Mouse (Mus musculus) heart, embryonic 12.5 days (tissue): ENCODE measurements around the gene Alkbh8. TPM values are rescaled to one million over a fixed set of nuclear protein-coding genes. Genes with fewer than 3 reads are reported as not detected.
"Not testable (repeated sequence)": the region's sequence is repeated elsewhere in the genome, so short reads cannot be mapped to it uniquely, and the experiment has no call there.

ENCODE experiments used
- ATAC-seq: fragments of 200-750 bp; cut with Nextera tagmentation; 2 replicates; pipeline ENCODE4 v1.8.0; 2017; ENCODE audit warnings: moderate TSS enrichment, moderate library complexity; ENCODE audit not compliant: insufficient number of reproducible peaks, low FRiP score
- H3K27ac ChIP-seq: fragments of 300-500 bp; sonication (generic); 2 replicates; pipeline ENCODE4 v1.5.1; 2016; ENCODE audit warnings: mild to moderate bottlenecking, moderate library complexity; ENCODE audit not compliant: poor library complexity, severe bottlenecking
- H3K27me3 ChIP-seq: fragments of 300-500 bp; sonication (generic); replicated peaks from 2 replicates; pipeline ENCODE4 v1.6.1; 2016; ENCODE audit warnings: mild to moderate bottlenecking, moderate library complexity
- H3K36me3 ChIP-seq: fragments of 300-500 bp; sonication (generic); 2 replicates; pipeline ENCODE4 v1.6.1; 2016; ENCODE audit warnings: mild to moderate bottlenecking, moderate library complexity
- H3K4me1 ChIP-seq: fragments of 300-500 bp; sonication (generic); replicated peaks from 2 replicates; pipeline ENCODE4 v1.6.1; 2016; ENCODE audit warnings: mild to moderate bottlenecking
- H3K4me2 ChIP-seq: fragments of 300-500 bp; sonication (generic); 2 replicates; pipeline ENCODE4 v1.6.1; 2016; ENCODE audit warnings: mild to moderate bottlenecking, moderate library complexity
- H3K4me3 ChIP-seq: fragments of 300-500 bp; sonication (generic); 2 replicates; pipeline ENCODE4 v1.5.1; 2016; ENCODE audit warnings: mild to moderate bottlenecking
- H3K9ac ChIP-seq: fragments of 300-500 bp; sonication (generic); 2 replicates; pipeline ENCODE4 v1.6.1; 2016; ENCODE audit warnings: mild to moderate bottlenecking, moderate library complexity
- H3K9me3 ChIP-seq: fragments of 300-500 bp; sonication (generic); replicated peaks from 2 replicates; pipeline ENCODE4 v1.6.1; 2016; ENCODE audit warnings: mild to moderate bottlenecking, moderate library complexity
- WGBS: fragments of 180-500 bp; shearing (Covaris S2); methylation state at CpG from one replicate; pipeline ENCODE4 v1.1.7; 2016; 5-methylcytosine and 5-hydroxymethylcytosine counted together
- polyA plus RNA-seq: library from polyadenylated mRNA; unstranded; fragments of >200 nt; fragmentation: Nextera tagmentation; extraction: Ambion mirVana; gene quantifications from 2 replicates; pipeline ENCODE4 v1.2.1, GENCODE M21; 2016

Alkbh8 gene
- polyA plus RNA-seq = 18.6 and 18.7 TPM in 2 replicates

GRCm38 (mm10) chr9:3334962-3335767 is at the start of gene Alkbh8:
Alkbh8 (plus strand) TSS chr9:3335140.
- H3K27me3 ChIP-seq = no peaks in the 10 kb centered on the region
- H3K4me2 ChIP-seq = peak within 1 kb of the TSS; percentile 81
- H3K27ac ChIP-seq = peak within 1 kb of the TSS; percentile 39; the same call in 1 of the 2 replicates
- H3K4me3 ChIP-seq = peak within 1 kb of the TSS; percentile 76
- H3K9me3 ChIP-seq = no peaks in the 10 kb centered on the region
- ATAC-seq = peak; percentile 96
- peaks cover 8% of the 10 kb centered on the region for H3K36me3 ChIP-seq
- H3K4me1 ChIP-seq = no peaks in the 10 kb centered on the region; the same call in 1 of the 2 replicates
- WGBS = 4% methylated on average over 20 of the region's 20 CpGs
- H3K9ac ChIP-seq = peak within 1 kb of the TSS; percentile 80

DNA sequence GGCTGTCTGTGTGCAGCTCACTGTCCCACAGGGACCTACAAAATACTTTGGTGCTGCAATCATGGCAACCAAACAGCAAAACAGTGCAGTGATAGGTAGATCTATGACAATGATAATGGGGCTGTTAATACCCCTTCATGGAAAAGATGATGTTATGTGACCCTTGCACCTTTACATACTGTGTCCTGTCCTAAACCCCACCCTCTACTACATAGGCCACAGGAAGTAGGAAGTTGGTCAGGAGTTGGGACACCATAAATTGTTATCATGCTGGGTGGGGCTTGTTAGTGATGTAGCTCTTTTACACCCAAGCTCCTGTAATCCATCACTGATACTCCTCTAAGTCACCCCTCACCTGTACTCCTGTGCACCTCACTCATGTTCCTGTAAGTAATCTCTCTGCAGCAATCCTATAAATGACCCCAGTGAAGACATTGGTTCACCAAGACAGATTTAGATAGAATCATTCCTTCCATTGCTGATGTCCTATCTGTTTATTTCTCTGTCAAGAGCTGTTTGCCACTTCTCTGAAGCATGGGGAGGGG is 25.6 kb upstream of the Alkbh8 start:
- no peak overlapping the region for H3K27ac ChIP-seq
- no peaks in the 10 kb centered on the region for H3K36me3 ChIP-seq
- peaks cover 22% of the 10 kb centered on the region for H3K9me3 ChIP-seq
- H3K9ac ChIP-seq = no peak overlapping the region
- H3K4me3 ChIP-seq = no peak overlapping the region
- H3K4me2 ChIP-seq = no peak overlapping the region
- no peaks in the 10 kb centered on the region for H3K27me3 ChIP-seq
- ATAC-seq = no peak
- no peaks in the 10 kb centered on the region for H3K4me1 ChIP-seq

- Histone ChIP-seq H3K9me3 (peaks cover 22% of the 10 kb centered on the region), H3K27ac (no peak overlapping the region), H3K4me3 (no peak overlapping the region), H3K4me1 (no peaks in the 10 kb centered on the region), H3K9ac (no peak overlapping the region), H3K36me3 (no peaks in the 10 kb centered on the region), H3K4me2 (no peak overlapping the region), H3K27me3 (no peaks in the 10 kb centered on the region)
- WGBS = 63% methylated on average over 2 of the region's 2 CpGs
- ATAC-seq = no peak
These were observed 24.9 kb upstream of the Alkbh8 start for GRCm38 (mm10) chr9:3310016-3310415.

- 45% methylated on average over 9 of the region's 9 CpGs for WGBS
- H3K9ac ChIP-seq, H3K27me3 ChIP-seq, H3K36me3 ChIP-seq, H3K4me3 ChIP-seq, H3K4me1 ChIP-seq, H3K9me3 ChIP-seq, H3K27ac ChIP-seq: not testable (repeated sequence)
- H3K4me2 ChIP-seq = peak overlapping the region; percentile 27; the same call in 1 of the 2 replicates
- ATAC-seq = 0 out of 2 replicates have a peak, but pooled peaks have one; percentile 22
These were observed 7.4 kb upstream of the Alkbh8 start for GRCm38 (mm10) chr9:3327342-3328053.

GRCm38 (mm10) chr9:3328054-3328595 is 6.8 kb upstream of the Alkbh8 start:
- Histone ChIP-seq H3K4me2 (peak overlapping the region; percentile 27; the same call in 1 of the 2 replicates), H3K4me3 (no peak overlapping the region), H3K27ac (no peak overlapping the region), H3K4me1 (peaks cover 4% of the 10 kb centered on the region; the same call in 1 of the 2 replicates), H3K27me3 (no peaks in the 10 kb centered on the region), H3K36me3 (no peaks in the 10 kb centered on the region), H3K9ac (no peak overlapping the region), H3K9me3 (no peaks in the 10 kb centered on the region)
- peak; percentile 55; the same call in 1 of the 2 replicates for ATAC-seq
- 39% methylated on average over 3 of the region's 3 CpGs for WGBS

- Histone ChIP-seq H3K36me3 (no peaks in the 10 kb centered on the region), H3K9me3 (no peaks in the 10 kb centered on the region), H3K27me3 (no peaks in the 10 kb centered on the region), H3K4me3 (no peak overlapping the region), H3K4me1 (peaks cover 4% of the 10 kb centered on the region; the same call in 1 of the 2 replicates), H3K9ac (no peak overlapping the region), H3K4me2 (no peak overlapping the region), H3K27ac (no peak overlapping the region)
- no peak for ATAC-seq
These were observed 4.6 kb upstream of the Alkbh8 start for GRCm38 (mm10) chr9:3330319-3330718.

DNA sequence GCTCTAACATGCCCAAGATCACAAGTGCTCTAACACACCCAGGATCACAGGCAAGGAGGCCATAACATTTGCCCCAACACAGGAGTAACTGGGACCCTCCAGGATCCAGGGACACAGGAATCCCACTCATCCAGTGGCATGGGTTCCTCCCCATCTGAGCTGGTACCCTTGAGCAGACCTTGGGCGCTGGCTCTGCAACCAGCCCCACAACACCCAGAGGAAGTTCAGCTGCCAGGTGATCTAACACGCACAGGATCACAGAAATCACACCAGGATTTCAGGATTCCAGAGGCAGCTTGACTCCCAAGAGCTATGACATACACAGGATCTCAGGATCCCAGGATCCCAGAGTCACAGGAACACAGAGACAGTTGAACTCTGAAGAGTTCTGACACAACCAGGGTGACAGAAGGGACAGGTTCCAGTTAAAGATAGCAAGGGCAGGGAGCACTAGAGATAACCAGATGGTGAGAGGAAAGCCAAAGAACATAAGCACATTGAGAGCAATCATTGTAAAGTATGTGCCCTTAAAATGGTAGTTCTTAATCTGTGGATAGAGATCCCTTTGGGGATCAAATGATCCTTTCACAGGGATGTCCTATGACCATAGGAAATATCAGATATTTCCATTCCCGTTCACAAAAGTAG is 4.1 kb upstream of the Alkbh8 start:
- WGBS = 70% methylated on average over 3 of the region's 3 CpGs
- Histone ChIP-seq H3K4me3 (no peak overlapping the region), H3K4me1 (peaks cover 4% of the 10 kb centered on the region; the same call in 1 of the 2 replicates), H3K36me3 (no peaks in the 10 kb centered on the region), H3K9ac (no peak overlapping the region), H3K9me3 (no peaks in the 10 kb centered on the region), H3K27me3 (no peaks in the 10 kb centered on the region), H3K27ac (no peak overlapping the region), H3K4me2 (no peak overlapping the region)
- no peak; the same call in 1 of the 2 replicates for ATAC-seq

- Histone ChIP-seq H3K27me3 (no peaks in the 10 kb centered on the region), H3K9me3 (no peaks in the 10 kb centered on the region), H3K9ac (no peak overlapping the region), H3K27ac (no peak overlapping the region), H3K36me3 (peaks cover 15% of the 10 kb centered on the region), H3K4me2 (peak overlapping the region; percentile 38; the same call in 1 of the 2 replicates), H3K4me1 (no peaks in the 10 kb centered on the region; the same call in 1 of the 2 replicates), H3K4me3 (0 out of 2 replicates have a peak overlapping the region, but pooled peaks have one; percentile 10)
- 87% methylated on average over 3 of the region's 3 CpGs for WGBS
- ATAC-seq = no peak
These were observed 1.7 kb downstream of the Alkbh8 start for GRCm38 (mm10) chr9:3336661-3337060.

DNA sequence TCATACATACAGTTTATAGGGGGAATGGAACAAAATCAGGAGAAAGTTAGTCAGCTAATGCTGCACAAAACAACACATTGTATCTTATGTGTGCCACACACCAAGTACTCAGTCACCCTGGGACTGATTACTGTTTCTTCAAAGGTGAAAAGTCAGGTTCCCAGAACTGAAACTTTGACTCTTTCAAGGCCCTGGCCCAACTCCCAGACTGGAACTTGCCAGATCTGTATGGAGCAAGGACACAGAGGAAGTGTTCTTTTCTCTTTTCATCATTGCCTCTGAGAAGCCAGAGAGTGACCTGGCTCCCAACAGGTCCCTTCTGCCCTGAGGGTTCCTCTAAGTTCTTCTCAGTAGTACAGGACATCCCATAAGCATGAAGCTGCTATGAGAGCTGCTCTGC is 10.2 kb downstream of the Alkbh8 start:
- no peak for ATAC-seq
- Histone ChIP-seq H3K9ac (no peak overlapping the region), H3K36me3 (peaks cover 43% of the 10 kb centered on the region), H3K27me3 (no peaks in the 10 kb centered on the region), H3K4me3 (no peak overlapping the region), H3K9me3 (no peaks in the 10 kb centered on the region), H3K4me1 (no peaks in the 10 kb centered on the region), H3K4me2 (no peak overlapping the region), H3K27ac (no peak overlapping the region)

GRCm38 (mm10) chr9:3345967-3346366 is 11.0 kb downstream of the Alkbh8 start:
- ATAC-seq = no peak
- no peaks in the 10 kb centered on the region for H3K4me1 ChIP-seq
- H3K4me2 ChIP-seq = no peak overlapping the region
- no peak overlapping the region for H3K4me3 ChIP-seq
- peaks cover 47% of the 10 kb centered on the region for H3K36me3 ChIP-seq
- no peak overlapping the region for H3K27ac ChIP-seq
- 73% methylated on average over 1 of the region's 1 CpGs for WGBS
- no peaks in the 10 kb centered on the region for H3K27me3 ChIP-seq
- no peaks in the 10 kb centered on the region for H3K9me3 ChIP-seq
- no peak overlapping the region for H3K9ac ChIP-seq
